Mouse (Mus musculus) midbrain, embryonic 16.5 days (tissue): ENCODE results near the gene Rgs17. TPM values are rescaled to one million over a fixed set of nuclear protein-coding genes. Genes with fewer than 3 reads are reported as not detected.

Experiments
- ATAC-seq: fragments of 200-750 bp; cut with Nextera tagmentation; 2 replicates; pipeline ENCODE4 v1.8.0; 2017; ENCODE audit warnings: moderate TSS enrichment
- H3K27ac ChIP-seq: fragments of 300-500 bp; sonication (generic); 2 replicates; pipeline ENCODE4 v1.5.1; 2014; ENCODE audit warnings: mild to moderate bottlenecking, low read length, mixed read lengths
- H3K27me3 ChIP-seq: fragments of 300-500 bp; sonication (generic); 2 replicates; pipeline ENCODE4 v1.6.1; 2014; ENCODE audit warnings: low read depth, low read length, mixed read lengths; ENCODE audit not compliant: control insufficient read depth, insufficient read depth
- H3K36me3 ChIP-seq: fragments of 300-500 bp; sonication (generic); 2 replicates; pipeline ENCODE4 v1.6.1; 2014; ENCODE audit warnings: mild to moderate bottlenecking, low read length, moderate library complexity, mixed read lengths; ENCODE audit not compliant: control insufficient read depth, insufficient read depth
- H3K4me1 ChIP-seq: fragments of 300-500 bp; sonication (generic); 2 replicates; pipeline ENCODE4 v1.6.1; 2014; ENCODE audit warnings: mild to moderate bottlenecking, low read length, mixed read lengths; ENCODE audit not compliant: control insufficient read depth, insufficient read depth
- H3K4me2 ChIP-seq: fragments of 300-500 bp; sonication (generic); 2 replicates; pipeline ENCODE4 v1.6.1; 2014; ENCODE audit warnings: mild to moderate bottlenecking, low read length, mixed read lengths
- H3K4me3 ChIP-seq: fragments of 300-500 bp; sonication (generic); 2 replicates; pipeline ENCODE4 v1.5.1; 2014; ENCODE audit warnings: low read depth, mild to moderate bottlenecking, low read length, moderate library complexity, mixed read lengths
- H3K9ac ChIP-seq: fragments of 300-500 bp; sonication (generic); 2 replicates; pipeline ENCODE4 v1.6.1; 2014; ENCODE audit warnings: low read depth, low read length, mixed read lengths
- H3K9me3 ChIP-seq: fragments of 300-500 bp; sonication (generic); replicated peaks from 2 replicates; pipeline ENCODE4 v1.6.1; 2014; ENCODE audit warnings: mild to moderate bottlenecking, low read length, mixed read lengths; ENCODE audit not compliant: control insufficient read depth, poor library complexity, severe bottlenecking
- WGBS: fragments of 180-500 bp; shearing (Covaris S2); extraction: QIAGEN DNeasy Blood & Tissue Kit; methylation state at CpG from one replicate; pipeline ENCODE4 v1.1.7; 2014; 5-methylcytosine and 5-hydroxymethylcytosine counted together
- polyA plus RNA-seq: library from polyadenylated mRNA; unstranded; fragments of >200 nt; fragmentation: Nextera tagmentation; extraction: Ambion mirVana; gene quantifications from 2 replicates; pipeline ENCODE4 v1.2.1, GENCODE M21; 2015

Gene Rgs17
- polyA plus RNA-seq, 1 experiment from 2014 or later, result 35.5 TPM

GRCm38 (mm10) chr10:5900731-5901130 is 21.5 kb downstream of the Rgs17 start:
- Histone ChIP-seq H3K4me3 (no peak overlapping the region), H3K9ac (no peak overlapping the region), H3K4me2 (no peak overlapping the region), H3K4me1 (no peaks in the 10 kb centered on the region), H3K36me3 (no peaks in the 10 kb centered on the region), H3K9me3 (no peaks in the 10 kb centered on the region), H3K27me3 (no peaks in the 10 kb centered on the region), H3K27ac (no peak overlapping the region)
- no peak for ATAC-seq
- WGBS, result 82% methylated on average over 6 of the region's 6 CpGs

DNA sequence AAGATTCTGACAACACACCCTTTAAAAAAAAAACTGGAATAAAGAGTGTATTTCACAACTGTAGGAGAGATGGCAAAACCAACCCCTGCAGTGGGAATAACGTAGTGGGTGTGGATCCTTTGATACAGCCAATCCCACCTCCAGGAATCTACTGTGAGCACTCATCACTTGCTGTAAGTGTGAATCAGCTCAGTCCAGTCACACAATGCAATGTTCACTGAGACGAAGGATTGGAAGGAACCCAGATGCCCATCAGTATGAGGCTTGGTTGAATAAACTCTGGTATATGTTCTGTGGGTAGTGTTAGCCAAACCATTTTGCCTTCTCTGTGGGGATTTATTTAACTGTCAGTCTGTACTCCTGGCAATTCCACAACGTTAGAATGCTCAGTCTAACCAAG is 45.1 kb downstream of the Rgs17 start:
- 0 out of 2 replicates have a peak, but pooled peaks cover 2% of the 10 kb centered on the region for H3K36me3 ChIP-seq
- 69% methylated on average over 3 of the region's 3 CpGs for WGBS
- H3K27me3 ChIP-seq, result no peaks in the 10 kb centered on the region
- no peaks in the 10 kb centered on the region for H3K4me1 ChIP-seq
- H3K4me3 ChIP-seq, result no peak overlapping the region
- H3K27ac ChIP-seq, result no peak overlapping the region
- no peak overlapping the region for H3K4me2 ChIP-seq
- no peak overlapping the region for H3K9ac ChIP-seq
- no peaks in the 10 kb centered on the region for H3K9me3 ChIP-seq
- ATAC-seq, result no peak

DNA sequence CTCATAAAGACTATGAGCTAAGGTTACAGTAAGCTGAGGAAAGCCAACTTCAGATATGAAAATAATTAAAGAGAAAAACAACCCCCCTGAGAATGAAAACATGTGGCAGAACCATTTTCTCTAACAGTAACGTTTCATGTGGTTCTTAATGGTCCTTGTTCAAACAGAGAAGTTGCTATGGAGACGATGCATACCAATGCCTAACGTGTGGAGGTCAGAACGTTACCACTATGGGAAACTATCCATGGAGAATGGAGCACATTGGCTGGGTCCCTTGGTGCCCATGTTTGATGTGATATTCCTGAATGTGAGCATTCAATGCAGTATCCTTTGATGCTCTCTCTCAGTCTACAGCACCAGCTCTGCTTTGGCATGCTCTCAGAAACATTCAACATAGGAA is 51.1 kb downstream of the Rgs17 start:
- H3K4me2 ChIP-seq, result no peak overlapping the region
- no peaks in the 10 kb centered on the region for H3K36me3 ChIP-seq
- no peak overlapping the region for H3K27ac ChIP-seq
- H3K4me3 ChIP-seq, result no peak overlapping the region
- H3K4me1 ChIP-seq, result peaks cover 7% of the 10 kb centered on the region; the same call in 1 of the 2 replicates
- H3K9ac ChIP-seq, result no peak overlapping the region
- no peaks in the 10 kb centered on the region for H3K9me3 ChIP-seq
- 35% methylated on average over 4 of the region's 4 CpGs for WGBS
- H3K27me3 ChIP-seq, result no peaks in the 10 kb centered on the region
- no peak for ATAC-seq

DNA sequence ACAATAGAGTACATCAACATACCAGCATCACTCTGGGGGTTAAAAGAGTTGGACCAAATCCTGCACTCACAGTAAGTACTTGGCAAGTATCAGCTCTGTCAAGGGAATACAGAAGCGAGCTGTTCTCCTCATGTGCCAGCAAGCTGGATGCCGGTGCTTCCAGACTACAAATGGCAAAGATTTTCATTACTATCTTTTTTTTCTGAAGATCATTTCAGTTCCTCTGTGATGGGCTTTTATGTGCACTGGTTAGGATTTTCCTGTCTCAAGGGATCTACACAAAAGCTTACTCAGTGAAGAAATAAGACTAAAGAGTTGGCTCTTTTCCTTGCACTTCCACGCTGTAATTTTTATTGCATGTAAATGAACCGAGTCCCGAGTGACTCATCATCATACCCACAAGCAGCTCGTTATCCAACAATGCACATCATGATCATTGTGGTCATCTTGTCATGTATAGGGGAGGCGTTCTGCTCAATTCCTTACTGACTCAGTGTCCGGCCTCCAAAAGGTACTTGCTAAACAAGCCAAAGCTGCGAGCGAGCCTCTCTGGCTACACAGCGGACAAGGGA is 54.1 kb downstream of the Rgs17 start:
- Histone ChIP-seq H3K4me3 (no peak overlapping the region), H3K4me1 (peaks cover 7% of the 10 kb centered on the region; the same call in 1 of the 2 replicates), H3K27me3 (no peaks in the 10 kb centered on the region), H3K9me3 (no peaks in the 10 kb centered on the region), H3K4me2 (0 out of 2 replicates have a peak overlapping the region, but pooled peaks have one; percentile 25), H3K27ac (peak overlapping the region; percentile 40; the same call in 1 of the 2 replicates), H3K36me3 (no peaks in the 10 kb centered on the region), H3K9ac (no peak overlapping the region)
- ATAC-seq, result peak; percentile 43
- WGBS, result 59% methylated on average over 11 of the region's 11 CpGs

GRCm38 (mm10) chr10:5865996-5866395 is 56.2 kb downstream of the Rgs17 start:
- Histone ChIP-seq H3K4me1 (peaks cover 7% of the 10 kb centered on the region; the same call in 1 of the 2 replicates), H3K27ac (no peak overlapping the region), H3K36me3 (no peaks in the 10 kb centered on the region), H3K4me3 (no peak overlapping the region), H3K27me3 (no peaks in the 10 kb centered on the region), H3K4me2 (no peak overlapping the region), H3K9me3 (no peaks in the 10 kb centered on the region), H3K9ac (no peak overlapping the region)
- ATAC-seq, result no peak
- 49% methylated on average over 2 of the region's 2 CpGs for WGBS

DNA sequence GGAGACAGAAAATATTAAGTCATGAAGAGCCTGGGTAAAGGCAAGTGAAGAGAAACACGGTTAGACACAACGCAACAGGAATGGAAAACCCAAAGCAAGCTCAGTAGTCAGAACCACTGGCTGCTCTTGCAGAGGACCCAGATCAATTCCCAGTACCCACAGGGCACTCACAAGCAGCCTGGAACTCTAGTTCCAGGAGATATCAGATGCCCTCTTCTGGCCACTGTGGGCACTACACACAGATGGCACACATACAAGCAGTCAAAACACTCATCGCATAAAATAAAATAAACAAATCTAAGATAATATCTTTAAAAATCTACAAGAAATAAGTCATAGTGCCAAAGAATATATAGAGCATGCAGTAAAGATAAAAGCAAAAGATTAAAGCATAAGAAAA is 59.5 kb downstream of the Rgs17 start:
- Histone ChIP-seq H3K27ac (no peak overlapping the region), H3K4me2 (no peak overlapping the region), H3K36me3 (peaks cover 4% of the 10 kb centered on the region; the same call in 1 of the 2 replicates), H3K27me3 (no peaks in the 10 kb centered on the region), H3K9me3 (no peaks in the 10 kb centered on the region), H3K4me1 (peaks cover 2% of the 10 kb centered on the region; the same call in 1 of the 2 replicates), H3K9ac (no peak overlapping the region), H3K4me3 (no peak overlapping the region)
- no peak for ATAC-seq
- 97% methylated on average over 3 of the region's 3 CpGs for whole genome bisulfite sequencing

DNA sequence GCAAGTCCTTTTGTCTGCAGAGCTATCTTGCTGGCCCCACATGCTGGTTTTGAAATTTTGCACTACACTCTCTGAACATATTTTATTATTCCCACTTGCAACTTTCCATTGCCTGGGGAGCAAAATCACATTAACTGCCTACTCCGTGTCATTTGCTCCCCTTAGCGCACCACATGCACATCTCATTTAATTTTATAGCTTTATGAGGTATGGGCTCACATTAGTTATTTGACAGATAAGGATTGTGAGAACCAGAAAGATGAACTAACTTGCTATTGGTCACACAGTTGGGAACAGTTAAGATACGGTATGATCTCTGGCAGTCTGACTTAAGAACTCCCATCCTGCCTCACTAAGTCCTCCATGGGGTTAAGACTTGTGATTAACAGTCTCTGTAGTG is 61.4 kb downstream of the Rgs17 start:
- H3K27me3 ChIP-seq, result no peaks in the 10 kb centered on the region
- H3K4me2 ChIP-seq, result no peak overlapping the region
- no peak overlapping the region for H3K4me3 ChIP-seq
- H3K36me3 ChIP-seq, result peaks cover 4% of the 10 kb centered on the region; the same call in 1 of the 2 replicates
- no peak overlapping the region for H3K9ac ChIP-seq
- H3K4me1 ChIP-seq, result no peaks in the 10 kb centered on the region
- no peak for ATAC-seq
- 87% methylated on average over 3 of the region's 3 CpGs for WGBS
- H3K27ac ChIP-seq, result no peak overlapping the region
- H3K9me3 ChIP-seq, result no peaks in the 10 kb centered on the region

DNA sequence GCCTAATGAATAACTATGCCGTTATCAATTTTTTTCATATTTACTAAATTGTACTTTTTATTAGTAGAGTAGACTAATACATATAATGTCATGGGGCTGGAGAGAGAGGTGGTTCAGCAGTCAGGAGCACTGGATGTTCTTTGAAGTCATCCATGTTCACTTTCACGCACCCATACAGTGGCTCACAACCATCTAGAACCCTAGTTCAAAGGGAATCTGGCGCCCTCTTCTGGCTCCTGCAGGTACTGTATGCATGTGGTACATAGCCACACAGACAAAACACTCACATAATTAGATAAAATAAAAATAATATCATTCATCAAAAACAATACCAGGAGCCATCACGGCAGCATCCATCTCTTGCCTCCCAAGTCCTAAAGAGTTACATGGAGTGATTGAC is 62.5 kb downstream of the Rgs17 start:
- H3K27ac ChIP-seq, result no peak overlapping the region
- H3K4me2 ChIP-seq, result no peak overlapping the region
- no peaks in the 10 kb centered on the region for H3K27me3 ChIP-seq
- WGBS, result 72% methylated on average over 4 of the region's 4 CpGs
- no peak overlapping the region for H3K9ac ChIP-seq
- ATAC-seq, result no peak
- H3K36me3 ChIP-seq, result peaks cover 4% of the 10 kb centered on the region; the same call in 1 of the 2 replicates
- no peaks in the 10 kb centered on the region for H3K4me1 ChIP-seq
- no peaks in the 10 kb centered on the region for H3K9me3 ChIP-seq
- H3K4me3 ChIP-seq, result no peak overlapping the region

- Histone ChIP-seq H3K27ac (no peak overlapping the region), H3K4me1 (no peaks in the 10 kb centered on the region), H3K27me3 (no peaks in the 10 kb centered on the region), H3K36me3 (peaks cover 4% of the 10 kb centered on the region; the same call in 1 of the 2 replicates), H3K4me2 (no peak overlapping the region), H3K9me3 (no peaks in the 10 kb centered on the region), H3K9ac (no peak overlapping the region), H3K4me3 (no peak overlapping the region)
- whole genome bisulfite sequencing, result 63% methylated on average over 10 of the region's 10 CpGs
- ATAC-seq, result no peak
Observed at GRCm38 (mm10) chr10:5857996-5858549, 64.1 kb downstream of the Rgs17 start.
